Mouse (Mus musculus): ENCODE measurements around the gene Mex3a.

The Mex3a gene

DNA sequence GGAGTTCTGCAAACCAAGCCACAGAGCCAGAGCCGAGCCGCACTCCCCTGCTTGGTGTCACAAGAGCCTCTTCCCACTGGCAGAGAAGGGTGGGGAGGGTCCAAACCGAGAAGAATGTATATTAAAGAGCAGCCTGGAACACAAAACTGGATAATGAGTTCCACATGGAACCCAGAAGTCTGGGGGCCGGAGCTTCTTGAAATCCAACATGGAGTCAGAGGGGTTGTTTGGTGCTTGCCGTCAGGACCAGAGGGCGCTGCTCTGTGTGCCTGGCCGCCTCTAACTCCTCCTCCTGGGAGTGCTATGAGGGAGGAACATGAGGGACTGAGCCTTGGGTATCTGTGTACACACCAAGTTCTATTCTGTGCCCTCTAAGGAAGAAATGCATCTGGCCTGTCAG lies 26.4 kb upstream of the Mex3a start:
- no peak for DNase-seq

DNA sequence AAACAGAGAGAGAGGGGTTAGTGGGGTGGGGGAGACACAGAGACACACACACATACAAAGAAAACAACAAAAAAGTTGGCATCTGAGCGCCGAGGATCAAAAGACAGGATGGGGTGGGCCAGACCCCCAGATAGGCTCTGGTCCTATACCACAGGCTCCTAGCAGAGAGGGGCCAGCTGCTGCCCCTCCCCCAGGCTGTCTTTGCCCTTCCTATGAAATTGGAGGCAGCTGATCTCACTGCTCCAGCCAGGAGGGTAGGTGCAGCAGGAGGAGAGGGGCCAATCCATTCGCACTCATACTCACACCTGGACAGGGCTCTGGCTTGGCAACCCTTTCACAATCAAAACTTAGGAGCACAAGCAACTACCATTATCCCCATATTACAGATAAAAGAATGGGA lies 22.9 kb upstream of the Mex3a start:
- no peak for DNase-seq

DNA sequence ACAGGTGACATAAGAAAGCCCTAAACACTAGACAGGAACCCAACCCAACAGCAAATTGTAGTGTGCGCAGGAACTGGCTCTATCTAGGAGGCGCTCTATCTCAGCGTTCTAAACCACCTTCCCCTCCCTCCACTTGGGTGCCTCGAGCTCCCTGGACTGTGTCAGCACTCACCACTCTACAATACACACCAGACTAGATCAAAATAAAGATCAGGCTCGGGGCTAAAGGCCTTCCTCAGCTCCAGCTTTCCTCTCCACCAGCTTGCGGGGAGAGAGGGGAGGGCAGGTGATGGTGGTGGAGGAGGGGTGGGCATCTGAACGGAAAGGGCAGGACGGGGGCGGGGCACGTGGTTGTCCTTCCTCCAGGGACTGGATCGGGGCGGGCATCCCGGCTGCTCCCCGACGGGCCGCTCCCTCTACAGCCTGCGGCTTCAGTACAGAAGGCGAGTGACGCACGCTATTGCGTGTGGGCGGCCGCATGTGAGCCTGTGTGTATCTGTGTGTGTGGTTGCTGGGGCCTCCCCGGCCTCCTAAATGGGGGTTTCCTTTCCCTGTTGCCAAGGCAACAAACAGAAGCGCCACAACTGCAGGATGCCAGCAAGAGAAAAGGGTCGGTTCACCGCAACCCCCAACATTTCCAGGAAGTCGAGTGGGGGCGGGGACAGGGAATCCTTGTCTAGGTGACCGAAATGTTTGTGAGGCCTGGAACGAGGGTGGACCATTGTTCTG lies 22.3 kb upstream of the Mex3a start, which contains the start of gene Lmna:
TSS of gene Lmna (minus strand) at position 265 of the 729 bp plus-strand sequence.
- DNase-seq = peak; percentile 92

DNA sequence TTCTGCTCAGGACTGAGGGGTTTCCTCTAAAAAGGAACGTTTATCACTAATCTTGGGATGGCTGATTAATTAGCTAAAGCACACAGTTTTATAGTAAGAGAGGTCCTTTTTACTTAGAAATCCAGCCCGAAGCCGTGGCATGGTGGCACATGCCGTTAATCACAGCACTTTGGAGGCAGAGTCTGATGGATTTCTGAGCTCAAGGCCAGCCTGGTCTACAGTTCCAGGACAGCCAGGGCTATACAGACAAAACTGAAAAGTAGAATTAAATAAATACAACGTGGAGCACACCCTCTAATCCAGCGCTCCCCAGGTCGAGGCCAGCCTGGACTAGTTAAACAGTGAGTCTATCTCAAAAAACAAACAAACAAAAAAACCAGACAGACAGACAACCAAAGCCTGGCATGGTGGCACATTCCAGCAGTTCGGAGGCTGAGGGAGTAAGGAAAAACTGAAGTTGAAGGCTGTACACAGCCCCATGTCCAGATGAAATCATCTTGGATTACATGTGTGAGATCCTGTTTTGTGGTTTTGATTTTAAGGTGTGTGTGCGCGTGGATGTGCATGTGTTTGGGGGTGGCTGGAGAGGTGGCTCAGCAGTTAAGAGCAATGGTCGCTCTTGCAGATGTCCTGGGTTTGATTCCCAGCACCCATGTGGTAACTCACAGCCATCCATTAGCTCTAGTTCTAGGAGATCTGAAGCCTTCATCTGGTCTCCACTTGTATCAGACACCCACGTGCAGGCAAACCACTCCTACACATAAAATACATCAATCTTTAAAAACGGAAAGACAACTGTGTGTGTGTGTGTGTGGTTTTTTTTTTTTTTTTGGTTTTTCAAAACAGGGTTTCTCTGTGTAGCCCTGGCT lies 21.5 kb upstream of the Mex3a start:
- DNase-seq = no peak

DNA sequence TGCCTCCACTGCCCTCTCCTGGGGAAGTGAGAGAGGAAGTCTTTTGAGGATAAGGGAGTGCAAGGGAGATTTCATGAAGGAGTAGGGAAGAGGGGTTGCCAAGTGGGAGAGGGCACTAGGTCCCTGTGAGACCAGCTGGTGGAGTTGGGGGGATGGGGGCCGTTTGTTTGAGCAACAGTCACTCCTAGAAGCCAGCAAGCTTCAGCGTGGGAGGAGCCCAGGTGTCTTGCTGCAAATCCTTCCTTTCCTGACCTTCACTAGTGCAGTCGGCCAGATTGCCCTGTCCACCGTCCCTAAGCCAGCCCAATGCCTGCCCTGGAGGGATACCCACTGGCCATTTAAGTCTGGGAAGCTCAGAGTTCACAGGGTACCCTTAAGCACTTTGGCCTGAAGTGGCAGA lies 20.6 kb upstream of the Mex3a start:
- no peak for DNase-seq

DNA sequence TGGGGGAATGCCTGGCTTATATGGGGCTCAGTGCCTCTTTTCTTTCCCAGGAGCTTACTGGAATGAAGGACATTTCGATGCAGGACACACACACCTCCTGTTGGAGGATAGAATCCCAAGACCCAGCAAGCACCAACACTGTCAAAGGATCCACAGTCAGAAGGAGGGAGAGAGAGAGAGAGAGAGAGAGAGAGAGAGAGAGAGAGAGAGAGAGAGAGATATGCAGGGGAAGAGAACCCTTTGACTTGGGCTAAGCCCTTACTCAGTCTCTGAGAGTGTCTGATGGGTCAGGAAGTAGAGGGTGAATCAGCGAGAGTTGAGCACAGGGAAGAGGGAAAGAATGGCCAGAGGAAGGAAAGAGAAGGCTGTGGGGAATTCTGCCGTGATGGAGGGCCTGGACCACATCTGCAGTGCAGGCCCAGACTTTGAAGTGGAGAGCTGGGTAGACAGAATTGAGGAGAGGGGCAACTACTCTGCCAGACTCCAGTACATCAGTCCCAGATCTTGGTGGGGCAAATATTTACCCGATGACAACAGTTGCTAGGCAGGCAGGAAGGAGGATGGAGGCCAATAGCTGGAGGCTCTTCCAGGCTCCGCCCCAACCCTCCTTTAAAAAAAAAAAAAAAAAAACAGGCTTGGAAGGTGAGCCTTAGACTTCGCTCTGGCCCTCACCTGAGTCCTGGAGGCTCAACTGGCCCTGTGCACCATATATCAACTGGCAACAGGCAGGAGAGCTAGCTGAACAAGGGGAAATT lies 19.9 kb upstream of the Mex3a start:
- DNase-seq = no peak

DNA sequence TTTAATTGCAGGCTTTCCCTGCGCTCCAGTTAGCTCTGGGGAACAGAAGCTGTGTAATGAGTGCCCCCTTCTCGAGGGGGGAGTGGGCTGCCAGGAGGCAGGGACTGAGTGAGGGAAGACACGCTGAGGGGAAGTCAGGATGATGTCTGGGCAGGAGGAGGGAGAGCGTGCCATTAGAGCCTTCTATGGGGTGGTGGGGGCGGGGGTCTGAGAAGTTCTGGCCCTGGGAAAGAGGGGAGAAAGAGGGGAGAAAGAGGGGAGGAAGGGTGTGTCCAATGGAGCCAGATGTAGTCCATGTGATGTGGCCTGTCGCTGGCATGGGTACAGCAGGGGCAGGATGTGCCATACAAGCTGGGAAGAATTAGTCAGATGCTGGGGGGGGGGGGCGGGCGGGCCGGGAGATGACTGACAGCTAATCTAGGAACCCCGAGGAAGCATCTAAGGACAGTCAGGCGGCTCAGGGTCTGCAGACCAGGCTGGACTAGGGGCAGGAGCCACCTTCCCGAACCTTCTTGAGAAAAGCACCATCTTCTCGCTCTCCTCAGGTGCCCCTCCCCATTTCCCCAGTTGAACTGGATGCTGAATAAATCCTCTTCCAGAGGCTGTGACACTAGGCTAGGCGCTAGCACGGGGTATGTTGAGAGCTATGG lies 19.2 kb upstream of the Mex3a start:
- no peak for DNase-seq

DNA sequence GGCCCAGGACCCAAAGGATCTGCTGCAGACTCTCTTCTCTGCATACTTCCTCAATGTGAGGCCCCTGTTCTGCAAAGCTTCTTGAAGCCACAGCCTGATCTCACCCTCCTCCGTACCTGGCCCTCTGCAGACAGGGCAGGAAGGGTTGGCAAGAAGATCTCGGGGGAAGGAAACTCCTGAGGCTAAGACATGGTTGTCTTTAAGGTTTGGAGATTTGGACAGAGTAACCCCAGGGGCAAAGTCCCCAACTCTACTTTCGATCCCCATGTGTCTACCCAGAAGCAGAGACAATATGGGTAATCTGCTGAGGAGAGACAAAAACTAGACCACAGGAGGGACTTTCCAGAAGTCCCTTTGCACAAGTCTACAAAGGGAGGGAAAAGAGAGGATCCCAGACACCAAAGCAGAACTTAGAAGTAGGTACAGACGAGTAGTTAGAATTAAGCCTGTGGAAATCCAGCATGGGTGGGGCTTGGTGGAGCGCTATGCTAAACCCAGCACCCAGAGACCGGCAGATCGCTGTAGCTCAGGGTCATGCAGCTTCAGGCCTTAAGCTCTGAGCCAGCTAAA lies 18.6 kb upstream of the Mex3a start:
- no peak for DNase-seq

DNA sequence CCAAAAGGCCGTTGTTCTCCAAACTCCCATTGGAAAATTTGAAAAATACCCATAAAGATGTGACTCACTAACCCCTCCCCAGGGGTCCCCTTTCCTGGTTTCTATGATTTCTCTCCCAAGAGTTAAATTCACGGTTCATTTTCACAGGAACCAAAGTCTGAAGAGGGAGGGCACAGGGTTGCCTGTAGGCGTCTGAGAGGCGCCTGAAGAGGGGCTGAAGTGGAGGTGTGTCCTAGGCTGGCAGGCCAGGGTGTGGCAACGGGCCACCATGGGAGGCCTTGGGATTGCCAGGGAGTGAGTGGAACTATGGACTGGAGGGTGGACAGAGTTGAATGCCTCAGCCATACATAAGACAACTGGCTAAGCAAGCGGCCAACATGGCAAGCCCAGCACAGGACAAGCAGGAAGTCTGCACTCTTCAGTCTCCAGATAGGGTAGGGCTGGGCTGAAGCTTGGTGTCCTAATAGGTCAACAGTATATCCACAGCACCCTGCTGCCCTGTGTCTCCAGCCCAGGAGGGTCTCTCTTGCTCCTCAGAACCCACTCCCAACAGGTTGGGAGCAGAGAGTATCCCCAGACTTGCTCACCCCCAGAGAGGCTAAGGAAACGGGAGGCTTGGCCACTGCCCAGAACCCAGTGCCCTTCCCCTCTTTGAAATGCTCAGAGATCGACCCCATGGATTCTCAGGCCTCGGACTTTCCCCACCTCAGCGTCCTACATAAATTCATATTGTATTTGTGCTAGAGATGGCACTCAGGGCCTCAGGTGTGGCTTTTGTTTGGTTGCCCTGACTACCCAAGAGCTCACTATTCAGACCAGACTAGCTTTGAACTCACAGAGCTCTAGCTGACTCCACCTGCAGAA lies 17.7 kb upstream of the Mex3a start:
- DNase-seq = no peak

DNA sequence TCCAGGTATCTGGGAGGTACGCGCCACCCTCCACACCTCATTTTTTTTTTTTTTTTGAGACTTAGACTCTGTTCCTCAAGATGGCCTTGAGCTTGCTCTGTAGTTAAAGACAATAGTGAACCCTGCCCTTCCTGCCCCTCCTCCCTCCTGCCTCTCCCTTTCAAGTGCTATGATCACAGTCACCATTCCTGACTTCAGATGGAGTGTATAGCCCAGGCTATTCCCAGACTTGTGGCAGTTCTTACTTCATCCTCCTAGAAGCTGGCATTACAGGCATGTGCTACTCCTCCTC lies 17.2 kb upstream of the Mex3a start:
- no peak for DNase-seq

DNA sequence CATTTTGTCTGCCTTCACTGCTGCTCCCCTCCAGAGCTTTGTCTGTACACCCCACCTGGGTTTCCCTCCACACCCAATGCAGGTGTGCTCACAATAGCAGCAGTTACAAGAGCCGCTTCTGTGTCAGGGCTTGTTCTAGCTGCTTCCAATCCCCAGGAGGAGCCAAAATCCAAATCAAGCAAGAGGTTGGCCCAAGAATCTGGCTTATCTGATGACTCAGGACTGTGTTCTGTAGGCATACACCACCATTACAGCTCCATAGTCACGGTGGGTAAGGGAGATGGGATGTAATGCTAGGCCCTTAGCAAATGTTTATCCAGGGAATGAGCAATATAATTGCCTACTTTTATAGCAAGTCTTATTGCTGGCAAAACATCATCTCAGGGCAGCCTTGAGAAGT lies 15.8 kb upstream of the Mex3a start:
- DNase-seq = no peak

DNA sequence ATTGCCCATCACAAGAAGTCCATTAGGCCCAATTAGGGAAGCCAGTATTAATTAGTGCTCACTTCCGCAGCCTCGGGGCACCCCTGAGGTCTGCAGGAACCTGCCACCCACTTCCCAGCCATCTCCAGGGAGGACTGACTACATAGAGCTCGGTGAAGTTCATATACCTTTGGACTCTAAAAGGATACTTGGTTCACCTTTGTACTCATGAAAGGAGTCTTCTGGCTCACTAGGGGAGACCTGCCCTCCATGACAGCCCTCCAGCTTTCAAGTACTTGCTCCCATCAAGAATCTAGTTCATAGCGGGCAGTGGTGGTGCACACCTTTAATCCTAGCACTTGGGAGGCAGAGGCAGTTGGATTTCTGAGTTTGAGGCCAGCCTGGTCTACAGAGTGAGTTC lies 13.8 kb upstream of the Mex3a start:
- DNase-seq = no peak

DNA sequence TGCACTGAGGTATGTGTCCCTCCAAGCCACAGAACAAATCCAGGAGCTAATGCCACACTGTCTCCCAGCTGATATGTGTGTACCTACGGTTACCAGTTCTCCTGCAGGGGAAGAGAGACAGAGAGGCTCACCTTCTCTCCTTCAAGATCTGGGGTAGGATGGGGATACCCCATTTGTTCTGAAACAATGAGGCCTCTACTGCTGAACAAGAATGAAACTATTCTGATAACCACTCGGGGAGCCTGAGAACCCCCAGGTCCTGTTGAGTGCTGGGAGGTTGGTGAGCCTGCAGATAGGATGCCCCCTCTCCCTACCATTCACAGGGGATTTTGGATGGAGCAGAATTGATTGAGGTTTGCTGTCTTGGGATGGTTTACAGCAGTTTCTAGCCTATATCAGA lies 12.1 kb upstream of the Mex3a start:
- no peak for DNase-seq

DNA sequence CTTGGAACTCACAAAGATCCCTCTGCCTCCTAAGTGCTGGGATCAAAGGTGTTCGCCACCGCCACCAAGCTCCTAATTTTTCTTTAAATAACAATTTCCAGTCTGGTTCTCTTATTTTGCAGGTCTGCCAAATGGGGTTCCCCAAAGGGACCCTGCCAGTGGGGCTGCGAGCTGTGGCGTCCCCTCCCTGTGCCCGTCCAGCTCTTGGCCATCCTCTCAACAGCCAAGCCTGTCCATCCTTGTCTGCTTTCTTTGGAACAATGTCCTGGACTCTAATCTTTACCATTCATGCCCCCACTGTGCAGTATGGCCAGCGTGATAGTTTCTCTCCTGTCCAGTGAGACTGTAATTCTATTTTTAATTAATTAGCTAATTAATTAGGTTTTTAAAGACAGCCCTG lies 11.0 kb upstream of the Mex3a start:
- DNase-seq = no peak

DNA sequence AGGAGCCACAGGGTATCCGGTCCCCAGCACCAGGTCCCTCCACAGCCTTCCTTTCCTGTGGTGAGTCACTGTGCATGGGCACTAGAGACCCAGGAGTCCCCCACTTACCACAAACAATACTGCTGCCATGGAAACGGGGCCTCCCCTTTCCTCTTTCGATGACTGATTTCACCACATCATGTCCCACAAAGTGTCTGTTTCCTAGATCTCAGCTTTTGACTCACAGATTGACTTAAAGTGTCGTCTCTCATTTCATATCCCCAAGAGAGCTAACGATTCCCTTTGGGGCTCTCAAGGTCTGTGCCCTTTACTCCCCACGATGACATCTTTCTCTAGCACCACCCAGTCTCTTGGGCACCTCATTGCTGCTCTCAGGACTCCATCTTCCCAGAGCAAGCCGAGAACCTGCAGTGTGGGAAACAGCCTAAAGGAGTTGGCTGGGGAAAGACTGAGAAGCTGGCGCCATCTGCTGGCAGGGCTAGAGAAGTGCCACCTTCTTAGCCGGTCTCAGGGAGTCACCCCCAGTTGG lies 10.3 kb upstream of the Mex3a start:
- DNase-seq = peak; percentile 72

DNA sequence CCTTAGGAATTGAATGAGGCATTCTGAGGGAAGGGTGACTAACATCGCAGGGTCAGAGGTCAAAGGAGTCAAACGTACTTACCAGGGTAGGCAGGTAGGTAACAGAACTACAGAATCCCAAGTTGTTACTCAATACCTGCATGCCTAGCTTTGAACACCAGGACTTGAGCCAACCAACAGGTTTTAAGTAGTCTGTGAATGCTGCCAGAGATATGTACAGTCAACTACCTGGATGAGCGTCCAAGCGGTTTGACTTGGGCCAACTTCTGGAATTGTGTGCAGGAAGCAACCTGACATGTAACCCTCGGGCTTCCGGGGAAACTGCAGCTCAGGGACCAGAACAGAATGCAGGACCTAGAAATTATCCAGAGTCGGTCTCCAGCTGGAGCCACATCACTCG lies 9.2 kb upstream of the Mex3a start:
- no peak for DNase-seq

DNA sequence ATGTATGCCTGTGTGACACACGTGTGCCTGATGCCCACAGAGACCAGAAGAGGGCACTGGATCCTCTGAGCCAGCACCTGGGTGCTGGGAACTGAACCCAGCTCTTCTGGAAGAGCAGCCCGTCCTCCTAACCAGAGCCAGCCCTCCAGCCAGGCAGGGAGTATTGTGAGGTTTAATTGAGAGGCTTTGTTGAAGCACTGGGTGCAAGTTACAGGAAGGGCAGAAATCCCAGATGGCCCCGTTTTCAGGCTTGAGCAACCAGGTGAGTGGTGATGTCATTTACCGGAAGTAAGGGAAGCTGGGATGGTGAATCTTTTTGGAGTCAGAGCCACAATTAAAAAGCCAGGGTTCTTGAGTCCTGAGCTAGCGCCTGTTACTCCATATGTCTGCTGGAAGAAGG lies 7.2 kb upstream of the Mex3a start:
- DNase-seq = no peak

DNA sequence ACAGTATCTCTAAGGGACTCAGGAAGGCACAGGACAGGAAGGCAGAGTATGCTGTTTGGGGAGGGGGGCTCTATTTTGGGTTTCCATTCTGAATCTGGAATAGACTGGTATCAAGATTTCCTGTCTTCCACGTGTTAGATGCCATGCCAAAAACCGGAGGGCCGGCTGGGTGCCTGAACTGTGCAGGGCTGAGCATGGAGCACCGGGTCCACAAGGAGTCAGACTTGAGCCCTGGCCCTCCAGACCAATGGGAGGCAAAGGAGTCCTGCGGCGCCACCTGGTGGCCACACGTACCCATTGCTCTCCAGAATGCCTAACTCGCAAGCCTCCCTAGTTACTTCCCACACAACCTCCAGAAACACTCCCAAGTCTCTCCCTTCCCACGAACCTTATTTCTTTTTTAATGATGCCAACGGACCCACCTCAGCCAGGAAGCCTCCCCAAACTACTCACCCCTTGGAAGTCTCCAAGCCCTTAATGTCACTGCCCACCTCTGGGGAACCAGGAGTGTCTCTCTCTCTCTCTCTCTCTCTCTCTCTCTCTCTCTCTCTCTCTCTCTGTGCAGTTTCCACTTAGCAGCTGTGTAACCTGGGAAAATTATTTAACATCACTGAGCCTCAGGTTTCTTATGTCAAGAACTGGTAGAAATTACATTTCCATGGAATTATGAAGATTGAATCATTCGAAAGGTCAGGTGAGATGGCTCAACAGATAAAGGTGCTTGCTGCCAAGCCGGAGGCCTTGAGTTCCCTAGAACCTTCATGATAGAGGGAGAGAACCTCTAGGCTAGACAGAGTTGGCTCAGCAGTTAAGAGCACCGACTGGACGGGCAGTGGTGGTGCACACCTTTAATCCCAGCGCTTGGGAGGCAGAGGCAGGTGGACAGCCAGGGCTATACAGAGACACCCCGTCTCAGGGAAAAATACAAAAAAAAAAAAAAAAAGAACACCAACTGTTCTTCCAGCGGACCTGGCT lies 5.8 kb upstream of the Mex3a start:
- peak; percentile 86 for DNase-seq

DNA sequence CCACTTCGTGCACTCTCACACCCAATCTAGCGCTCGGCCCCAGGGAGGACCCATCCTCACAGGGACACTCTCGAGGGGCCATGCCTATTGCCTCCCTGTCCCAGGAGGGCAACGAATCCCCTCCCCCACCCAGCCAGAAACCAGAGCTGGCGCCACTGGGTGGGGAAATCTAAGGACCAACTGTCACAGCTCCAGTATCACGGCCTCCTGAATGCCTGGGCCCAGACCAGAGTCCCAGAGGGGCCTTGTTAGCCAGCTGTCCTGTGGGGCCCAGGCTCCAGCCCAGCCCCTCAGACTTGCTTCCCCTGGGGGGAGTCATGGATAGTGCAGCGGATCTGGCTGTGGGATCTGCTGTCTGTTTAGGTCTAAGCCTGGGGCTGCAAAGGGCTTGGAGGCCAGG lies 4.6 kb upstream of the Mex3a start:
- no peak for DNase-seq

DNA sequence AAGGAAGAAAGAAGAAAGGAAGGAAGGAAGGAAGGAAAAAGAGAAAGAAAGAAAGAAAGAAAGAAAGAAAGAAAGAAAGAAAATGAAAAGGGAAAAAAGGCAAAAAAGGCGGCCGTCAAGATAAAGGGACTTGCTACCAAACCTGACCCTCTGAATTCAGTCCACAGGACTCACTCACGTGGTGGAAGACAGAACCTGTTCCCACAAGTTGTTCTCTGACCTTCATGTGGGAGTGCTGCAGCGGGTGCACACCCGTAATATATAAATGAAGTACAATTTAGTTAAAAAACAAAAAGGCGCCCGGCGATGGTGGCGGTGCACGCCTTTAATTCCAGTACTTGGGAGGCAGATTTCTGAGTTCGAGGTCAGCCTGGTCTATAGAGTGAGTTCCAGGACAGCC lies 3.5 kb upstream of the Mex3a start:
- no peak for DNase-seq

Measured in kidney, adult 18-20 months (tissue).